Mouse (Mus musculus) lung, postnatal 0 days (tissue): ENCODE results near the gene Depp1.

Experiments used
- CTCF ChIP-seq: IDR thresholded peaks from 2 replicates; pipeline ENCODE4 v1.5.1; 2016; ENCODE audit warnings: antibody characterized with exemption, mild to moderate bottlenecking
- EP300 ChIP-seq: IDR thresholded peaks from 2 replicates; pipeline ENCODE4 v1.6.1; 2016; ENCODE audit warnings: antibody characterized with exemption, mild to moderate bottlenecking, control low read depth

DNA sequence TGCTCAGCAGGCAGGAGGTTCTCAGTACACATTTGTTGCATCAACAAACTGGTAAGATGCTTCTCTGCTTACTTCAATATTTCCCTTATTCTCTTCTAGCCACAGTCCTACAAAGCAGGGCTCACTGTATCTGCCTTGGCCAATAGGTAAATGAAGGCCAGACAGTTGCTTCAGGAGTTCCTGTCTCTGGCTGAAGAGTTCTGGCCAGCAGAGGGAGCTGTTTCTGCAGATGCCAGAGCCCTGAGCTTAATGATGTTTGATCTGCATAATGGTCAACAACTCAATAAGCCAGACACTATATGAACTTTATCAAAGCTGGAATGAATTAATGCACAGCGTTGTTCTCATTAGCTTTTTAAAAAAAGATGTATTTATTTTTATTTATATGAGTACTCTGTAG, 18.3 kb upstream of the Depp1 start:
- TF ChIP-seq CTCF (peak; percentile 92), EP300 (peak; percentile 20; the same call in 1 of the 2 replicates)
